Mouse (Mus musculus) ovary, postnatal 14 days (tissue): ENCODE data around the gene Stkld1.

ENCODE experiments used
- DNase-seq: peaks from one replicate; pipeline ENCODE4 v3.0.0; 2022; ENCODE audit warnings: low spot score

Gene Stkld1

GRCm38 (mm10) chr2:26915927-26916728 is 17.7 kb upstream of the Stkld1 start, which contains the start of the genes Surf2 and Surf1:
Gene Surf2, plus strand, starts transcription at chr2:26916367.
Gene Surf1, minus strand, starts transcription at chr2:26916530.
- DNase-seq, result peak; percentile 68

GRCm38 (mm10) chr2:26916738-26917137 is 17.1 kb upstream of the Stkld1 start:
- DNase-seq, result no peak

GRCm38 (mm10) chr2:26919684-26920083 is 14.2 kb upstream of the Stkld1 start:
- DNase-seq, result no peak

GRCm38 (mm10) chr2:26920190-26920855 is 13.5 kb upstream of the Stkld1 start:
- no peak for DNase-seq

- DNase-seq, result no peak
Observed at GRCm38 (mm10) chr2:26921784-26922183, 12.1 kb upstream of the Stkld1 start.

- no peak for DNase-seq
Observed at GRCm38 (mm10) chr2:26927745-26928476, 5.9 kb upstream of the Stkld1 start.

- DNase-seq, result no peak
Observed at GRCm38 (mm10) chr2:26930390-26930789, 3.5 kb upstream of the Stkld1 start.

- DNase-seq, result no peak
Observed at GRCm38 (mm10) chr2:26932473-26933303, 1.2 kb upstream of the Stkld1 start.

GRCm38 (mm10) chr2:26935286-26935685 is 1.4 kb downstream of the Stkld1 start:
- no peak for DNase-seq

- no peak for DNase-seq
Observed at GRCm38 (mm10) chr2:26936425-26936824, 2.6 kb downstream of the Stkld1 start.

- DNase-seq, result no peak
Observed at GRCm38 (mm10) chr2:26941539-26941938, 7.7 kb downstream of the Stkld1 start.

- DNase-seq, result no peak
Observed at GRCm38 (mm10) chr2:26943253-26943652, 9.4 kb downstream of the Stkld1 start.

- no peak for DNase-seq
Observed at GRCm38 (mm10) chr2:26950411-26950810, 16.6 kb downstream of the Stkld1 start.

GRCm38 (mm10) chr2:26951346-26951905 is 17.6 kb downstream of the Stkld1 start:
- no peak for DNase-seq

GRCm38 (mm10) chr2:26952193-26952592 is 18.3 kb downstream of the Stkld1 start:
- DNase-seq, result no peak

- DNase-seq, result no peak
Observed at GRCm38 (mm10) chr2:26952866-26953265, 19.0 kb downstream of the Stkld1 start.

GRCm38 (mm10) chr2:26954735-26955395 is 21.0 kb downstream of the Stkld1 start:
- DNase-seq, result no peak

- no peak for DNase-seq
Observed at GRCm38 (mm10) chr2:26956811-26957487, 23.1 kb downstream of the Stkld1 start.

GRCm38 (mm10) chr2:26957488-26957859 is 23.6 kb downstream of the Stkld1 start:
- no peak for DNase-seq

- no peak for DNase-seq
Observed at GRCm38 (mm10) chr2:26960756-26961155, 26.9 kb downstream of the Stkld1 start.
